Mouse (Mus musculus): ENCODE data around the gene Brip1. TPM values are rescaled to one million over a fixed set of nuclear protein-coding genes. Genes with fewer than 3 reads are reported as not detected.

Brip1 gene
- polyA plus RNA-seq, 1 experiment from 2014 or later: 2.6 TPM

GRCm38 (mm10) chr11:86175833-86176232 is 25.2 kb downstream of the Brip1 start:
- Histone ChIP-seq H3K9ac (ENCODE audit: low read length) (no peak overlapping the region), H3K27ac (replicated peaks) (no peak overlapping the region), H3K9me3 (ENCODE audit: control insufficient read depth, low read length) (no peaks in the 10 kb centered on the region), H3K27me3 (ENCODE audit: control insufficient read depth, insufficient read depth, low read length) (no peaks in the 10 kb centered on the region), H3K4me2 (replicated peaks; ENCODE audit: low read depth) (no peak overlapping the region), H3K4me3 (ENCODE audit: low read depth, low read length) (no peak overlapping the region), H3K4me1 (replicated peaks; ENCODE audit: control insufficient read depth, insufficient read depth) (no peaks in the 10 kb centered on the region), H3K36me3 (ENCODE audit: control insufficient read depth, insufficient read depth, low read length) (no peaks in the 10 kb centered on the region)
- no peak for TF ChIP-seq CTCF (IDR thresholded peaks at IDR 0.05; ENCODE audit: low read depth)
- TF ChIP-seq EP300 (optimal IDR thresholded peaks at IDR 0.05): no peak
- DNase-seq (ENCODE audit: low spot score) (no peak), ATAC-seq (ENCODE audit: low FRiP score, low TSS enrichment) (no peak)
- WGBS: 50% methylated on average over 3 of the region's 3 CpGs

GRCm38 (mm10) chr11:86174173-86174572 is 26.8 kb downstream of the Brip1 start:
- H3K27me3 ChIP-seq (ENCODE audit: control insufficient read depth, insufficient read depth, low read length): no peaks in the 10 kb centered on the region
- H3K9me3 ChIP-seq (ENCODE audit: control insufficient read depth, low read length): no peaks in the 10 kb centered on the region
- 53% methylated on average over 2 of the region's 2 CpGs for WGBS
- H3K36me3 ChIP-seq (ENCODE audit: control insufficient read depth, insufficient read depth, low read length): no peaks in the 10 kb centered on the region
- H3K9ac ChIP-seq (ENCODE audit: low read length): no peak overlapping the region
- no peak overlapping the region for H3K27ac ChIP-seq (replicated peaks)
- TF ChIP-seq EP300 (optimal IDR thresholded peaks at IDR 0.05) (no peak), CTCF (IDR thresholded peaks at IDR 0.05; ENCODE audit: low read depth) (peak; percentile 82)
- H3K4me2 ChIP-seq (replicated peaks; ENCODE audit: low read depth): no peak overlapping the region
- no peaks in the 10 kb centered on the region for H3K4me1 ChIP-seq (replicated peaks; ENCODE audit: control insufficient read depth, insufficient read depth)
- ATAC-seq (ENCODE audit: low FRiP score, low TSS enrichment) (no peak), DNase-seq (ENCODE audit: low spot score) (peak; percentile 58)
- no peak overlapping the region for H3K4me3 ChIP-seq (ENCODE audit: low read depth, low read length)

GRCm38 (mm10) chr11:86170743-86171142 is 30.2 kb downstream of the Brip1 start:
- no peak overlapping the region for H3K27ac ChIP-seq (replicated peaks)
- no peak for TF ChIP-seq CTCF (IDR thresholded peaks at IDR 0.05; ENCODE audit: low read depth)
- no peak for TF ChIP-seq EP300 (optimal IDR thresholded peaks at IDR 0.05)
- H3K4me2 ChIP-seq (replicated peaks; ENCODE audit: low read depth): no peak overlapping the region
- H3K9ac ChIP-seq (ENCODE audit: low read length): no peak overlapping the region
- no peaks in the 10 kb centered on the region for H3K27me3 ChIP-seq (ENCODE audit: control insufficient read depth, insufficient read depth, low read length)
- DNase-seq (ENCODE audit: low spot score) (no peak), ATAC-seq (ENCODE audit: low FRiP score, low TSS enrichment) (no peak)
- no peaks in the 10 kb centered on the region for H3K36me3 ChIP-seq (ENCODE audit: control insufficient read depth, insufficient read depth, low read length)
- H3K4me3 ChIP-seq (ENCODE audit: low read depth, low read length): no peak overlapping the region
- H3K9me3 ChIP-seq (ENCODE audit: control insufficient read depth, low read length): no peaks in the 10 kb centered on the region
- no peaks in the 10 kb centered on the region for H3K4me1 ChIP-seq (replicated peaks; ENCODE audit: control insufficient read depth, insufficient read depth)
- 86% methylated on average over 2 of the region's 2 CpGs for WGBS

- WGBS: 67% methylated on average over 2 of the region's 2 CpGs
- H3K36me3 ChIP-seq (ENCODE audit: control insufficient read depth, insufficient read depth, low read length): no peaks in the 10 kb centered on the region
- H3K27me3 ChIP-seq (ENCODE audit: control insufficient read depth, insufficient read depth, low read length): no peaks in the 10 kb centered on the region
- no peak for TF ChIP-seq CTCF (IDR thresholded peaks at IDR 0.05; ENCODE audit: low read depth)
- TF ChIP-seq EP300 (optimal IDR thresholded peaks at IDR 0.05): no peak
- no peaks in the 10 kb centered on the region for H3K9me3 ChIP-seq (ENCODE audit: control insufficient read depth, low read length)
- no peaks in the 10 kb centered on the region for H3K4me1 ChIP-seq (replicated peaks; ENCODE audit: control insufficient read depth, insufficient read depth)
- ATAC-seq (ENCODE audit: low FRiP score, low TSS enrichment) (no peak), DNase-seq (ENCODE audit: low spot score) (no peak)
- no peak overlapping the region for H3K9ac ChIP-seq (ENCODE audit: low read length)
- no peak overlapping the region for H3K4me2 ChIP-seq (replicated peaks; ENCODE audit: low read depth)
- H3K27ac ChIP-seq (replicated peaks): no peak overlapping the region
- no peak overlapping the region for H3K4me3 ChIP-seq (ENCODE audit: low read depth, low read length)
These were observed 40.7 kb downstream of the Brip1 start for GRCm38 (mm10) chr11:86160251-86160650.

- Histone ChIP-seq H3K9me3 (ENCODE audit: control insufficient read depth, low read length) (no peaks in the 10 kb centered on the region), H3K4me1 (replicated peaks; ENCODE audit: control insufficient read depth, insufficient read depth) (no peaks in the 10 kb centered on the region), H3K4me2 (replicated peaks; ENCODE audit: low read depth) (no peak overlapping the region), H3K27me3 (ENCODE audit: control insufficient read depth, insufficient read depth, low read length) (no peaks in the 10 kb centered on the region), H3K36me3 (ENCODE audit: control insufficient read depth, insufficient read depth, low read length) (no peaks in the 10 kb centered on the region), H3K27ac (replicated peaks) (no peak overlapping the region), H3K9ac (ENCODE audit: low read length) (no peak overlapping the region), H3K4me3 (ENCODE audit: low read depth, low read length) (no peak overlapping the region)
- DNase-seq (ENCODE audit: low spot score) (no peak), ATAC-seq (ENCODE audit: low FRiP score, low TSS enrichment) (no peak)
- 35% methylated on average over 2 of the region's 2 CpGs for WGBS
- TF ChIP-seq EP300 (optimal IDR thresholded peaks at IDR 0.05) (no peak), CTCF (IDR thresholded peaks at IDR 0.05; ENCODE audit: low read depth) (no peak)
These were observed 42.0 kb downstream of the Brip1 start for GRCm38 (mm10) chr11:86158950-86159349.

GRCm38 (mm10) chr11:86155638-86156037 is 45.4 kb downstream of the Brip1 start:
- Histone ChIP-seq H3K9ac (ENCODE audit: low read length) (no peak overlapping the region), H3K27me3 (ENCODE audit: control insufficient read depth, insufficient read depth, low read length) (no peaks in the 10 kb centered on the region), H3K27ac (replicated peaks) (no peak overlapping the region), H3K4me3 (ENCODE audit: low read depth, low read length) (no peak overlapping the region), H3K9me3 (ENCODE audit: control insufficient read depth, low read length) (no peaks in the 10 kb centered on the region), H3K36me3 (ENCODE audit: control insufficient read depth, insufficient read depth, low read length) (no peaks in the 10 kb centered on the region), H3K4me1 (replicated peaks; ENCODE audit: control insufficient read depth, insufficient read depth) (no peaks in the 10 kb centered on the region), H3K4me2 (replicated peaks; ENCODE audit: low read depth) (no peak overlapping the region)
- no peak for ATAC-seq (ENCODE audit: low FRiP score, low TSS enrichment)
- DNase-seq (ENCODE audit: low spot score): no peak
- TF ChIP-seq CTCF (IDR thresholded peaks at IDR 0.05; ENCODE audit: low read depth): no peak
- TF ChIP-seq EP300 (optimal IDR thresholded peaks at IDR 0.05): no peak
- 78% methylated on average over 5 of the region's 5 CpGs for WGBS

Measured in stomach, postnatal 0 days (tissue).